Mouse (Mus musculus): ENCODE measurements at regions not wholly inside any gene's neighbourhood (a gene's known extent, or its start where the extent isn't known, plus 50 kb on each side); places are given as distances from the start of the nearest gene placed in this dataset.

- TF ChIP-seq CTCF (IDR thresholded peaks at IDR 0.05; ENCODE audit: borderline replicate concordance, extremely low read depth, insufficient read depth, insufficient read length) (no peak), POLR2A (IDR thresholded peaks at IDR 0.05; ENCODE audit: borderline replicate concordance, extremely low read depth, insufficient read depth, insufficient read length, poor library complexity, severe bottlenecking) (no peak)
- peak; percentile 97 for DNase-seq (ENCODE audit: low read depth)
Observed at GRCm38 (mm10) chr7:70104486-70104885, 262.0 kb downstream of the Nr2f2 start.

GRCm38 (mm10) chr7:70103680-70104079 is 262.9 kb downstream of the Nr2f2 start:
- peak; percentile 89 for DNase-seq (ENCODE audit: low read depth)
- TF ChIP-seq POLR2A (IDR thresholded peaks at IDR 0.05; ENCODE audit: borderline replicate concordance, extremely low read depth, insufficient read depth, insufficient read length, poor library complexity, severe bottlenecking) = no peak
- no peak for TF ChIP-seq CTCF (IDR thresholded peaks at IDR 0.05; ENCODE audit: borderline replicate concordance, extremely low read depth, insufficient read depth, insufficient read length)

- TF ChIP-seq POLR2A (IDR thresholded peaks at IDR 0.05; ENCODE audit: borderline replicate concordance, extremely low read depth, insufficient read depth, insufficient read length, poor library complexity, severe bottlenecking) (no peak), CTCF (IDR thresholded peaks at IDR 0.05; ENCODE audit: borderline replicate concordance, extremely low read depth, insufficient read depth, insufficient read length) (no peak)
- DNase-seq (ENCODE audit: low read depth) = no peak
Observed at GRCm38 (mm10) chr7:70099001-70099400, 267.5 kb downstream of the Nr2f2 start.

- TF ChIP-seq CTCF (IDR thresholded peaks at IDR 0.05; ENCODE audit: borderline replicate concordance, extremely low read depth, insufficient read depth, insufficient read length) = no peak
- TF ChIP-seq POLR2A (IDR thresholded peaks at IDR 0.05; ENCODE audit: borderline replicate concordance, extremely low read depth, insufficient read depth, insufficient read length, poor library complexity, severe bottlenecking) = no peak
Observed at GRCm38 (mm10) chr7:70093916-70094784, 272.4 kb downstream of the Nr2f2 start.

GRCm38 (mm10) chr7:70092089-70092488 is 274.4 kb downstream of the Nr2f2 start:
- TF ChIP-seq CTCF (IDR thresholded peaks at IDR 0.05; ENCODE audit: borderline replicate concordance, extremely low read depth, insufficient read depth, insufficient read length) (no peak), POLR2A (IDR thresholded peaks at IDR 0.05; ENCODE audit: borderline replicate concordance, extremely low read depth, insufficient read depth, insufficient read length, poor library complexity, severe bottlenecking) (no peak)
- no peak for DNase-seq (ENCODE audit: low read depth)

More at GRCm38 (mm10) chr7:70093916-70094784, 272.4 kb downstream of the Nr2f2 start:
- DNase-seq (ENCODE audit: low read depth) = peak; percentile 73

GRCm38 (mm10) chr7:70089121-70089520 is 277.4 kb downstream of the Nr2f2 start:
- DNase-seq (ENCODE audit: low read depth) = peak; percentile 81
- TF ChIP-seq POLR2A (IDR thresholded peaks at IDR 0.05; ENCODE audit: borderline replicate concordance, extremely low read depth, insufficient read depth, insufficient read length, poor library complexity, severe bottlenecking) = no peak
- TF ChIP-seq CTCF (IDR thresholded peaks at IDR 0.05; ENCODE audit: borderline replicate concordance, extremely low read depth, insufficient read depth, insufficient read length) = no peak

- peak; percentile 76 for DNase-seq (ENCODE audit: low read depth)
- no peak for TF ChIP-seq POLR2A (IDR thresholded peaks at IDR 0.05; ENCODE audit: borderline replicate concordance, extremely low read depth, insufficient read depth, insufficient read length, poor library complexity, severe bottlenecking)
- no peak for TF ChIP-seq CTCF (IDR thresholded peaks at IDR 0.05; ENCODE audit: borderline replicate concordance, extremely low read depth, insufficient read depth, insufficient read length)
Observed at GRCm38 (mm10) chr7:70069662-70070061, 296.9 kb downstream of the Nr2f2 start.

GRCm38 (mm10) chr7:70067828-70068719 is 298.5 kb downstream of the Nr2f2 start:
- TF ChIP-seq POLR2A (IDR thresholded peaks at IDR 0.05; ENCODE audit: borderline replicate concordance, extremely low read depth, insufficient read depth, insufficient read length, poor library complexity, severe bottlenecking) = no peak
- TF ChIP-seq CTCF (IDR thresholded peaks at IDR 0.05; ENCODE audit: borderline replicate concordance, extremely low read depth, insufficient read depth, insufficient read length) = no peak
- peak; percentile 86 for DNase-seq (ENCODE audit: low read depth)

GRCm38 (mm10) chr7:70067071-70067470 is 299.5 kb downstream of the Nr2f2 start:
- TF ChIP-seq POLR2A (IDR thresholded peaks at IDR 0.05; ENCODE audit: borderline replicate concordance, extremely low read depth, insufficient read depth, insufficient read length, poor library complexity, severe bottlenecking) = no peak
- no peak for TF ChIP-seq CTCF (IDR thresholded peaks at IDR 0.05; ENCODE audit: borderline replicate concordance, extremely low read depth, insufficient read depth, insufficient read length)

GRCm38 (mm10) chr7:70066448-70066847 is 300.1 kb downstream of the Nr2f2 start:
- DNase-seq (ENCODE audit: low read depth) = no peak
- no peak for TF ChIP-seq CTCF (IDR thresholded peaks at IDR 0.05; ENCODE audit: borderline replicate concordance, extremely low read depth, insufficient read depth, insufficient read length)
- TF ChIP-seq POLR2A (IDR thresholded peaks at IDR 0.05; ENCODE audit: borderline replicate concordance, extremely low read depth, insufficient read depth, insufficient read length, poor library complexity, severe bottlenecking) = no peak

More at GRCm38 (mm10) chr7:70067071-70067470, 299.5 kb downstream of the Nr2f2 start:
- DNase-seq (ENCODE audit: low read depth) = no peak
